Mouse (Mus musculus) lung, postnatal 4 days (tissue): ENCODE results near the gene Lca5.

Experiments used
- DNase-seq, 2 experiments: peaks; one replicate each; pipeline ENCODE4 v3.0.0; 2021

The Lca5 gene

DNA sequence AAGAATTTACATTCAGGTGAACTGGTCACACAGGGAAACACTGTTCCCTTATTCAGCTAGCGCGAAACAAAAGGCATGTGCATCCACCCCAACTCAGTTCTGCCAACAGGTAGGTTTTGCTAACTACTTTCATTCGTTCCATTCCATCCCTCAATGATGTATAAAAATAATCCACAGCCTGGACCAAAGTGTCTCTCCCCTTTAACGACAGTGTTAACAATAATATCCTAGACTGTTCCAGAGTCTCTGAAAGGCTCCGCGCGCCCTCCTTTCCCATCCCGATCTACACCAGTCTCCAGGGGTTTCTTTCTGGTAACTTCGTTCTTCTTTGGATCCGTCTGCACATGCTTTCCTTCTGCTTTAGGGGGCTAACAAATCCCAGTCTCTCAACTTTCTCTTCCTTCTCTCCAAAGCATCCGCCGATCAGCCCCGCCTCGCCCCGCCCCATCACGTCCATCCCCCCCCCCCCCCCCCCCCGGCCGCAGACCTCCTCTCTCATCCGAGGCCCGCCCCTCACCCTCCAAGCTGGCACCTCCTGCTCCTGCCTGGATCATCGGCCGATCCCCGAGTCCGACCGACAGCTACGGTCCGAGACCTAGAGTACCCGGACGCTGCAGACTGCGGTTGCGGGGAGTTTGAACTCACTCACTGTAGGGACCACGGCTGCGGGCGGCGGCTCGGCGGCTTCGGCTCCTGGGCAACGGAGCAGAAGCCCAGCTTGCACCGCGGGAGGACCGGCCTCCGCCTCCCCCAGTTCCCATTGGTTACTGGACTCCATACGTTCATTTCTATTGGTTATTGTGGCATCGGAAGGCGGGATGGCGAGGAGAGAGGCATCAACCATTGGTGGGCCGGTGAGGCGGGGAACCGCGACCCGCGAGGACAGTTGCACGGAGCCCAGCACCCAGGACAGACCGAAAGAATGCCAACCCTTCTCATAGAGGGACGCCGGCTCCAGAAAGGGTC, at the start of gene Lca5:
Gene Lca5 (minus strand): TSS at position 736 of the 966 bp plus-strand sequence.
- DNase-seq = peak; percentile 96

- DNase-seq = no peak
Observed at GRCm38 (mm10) chr9:83488491-83489210, 47.7 kb upstream of the Lca5 start.

DNA sequence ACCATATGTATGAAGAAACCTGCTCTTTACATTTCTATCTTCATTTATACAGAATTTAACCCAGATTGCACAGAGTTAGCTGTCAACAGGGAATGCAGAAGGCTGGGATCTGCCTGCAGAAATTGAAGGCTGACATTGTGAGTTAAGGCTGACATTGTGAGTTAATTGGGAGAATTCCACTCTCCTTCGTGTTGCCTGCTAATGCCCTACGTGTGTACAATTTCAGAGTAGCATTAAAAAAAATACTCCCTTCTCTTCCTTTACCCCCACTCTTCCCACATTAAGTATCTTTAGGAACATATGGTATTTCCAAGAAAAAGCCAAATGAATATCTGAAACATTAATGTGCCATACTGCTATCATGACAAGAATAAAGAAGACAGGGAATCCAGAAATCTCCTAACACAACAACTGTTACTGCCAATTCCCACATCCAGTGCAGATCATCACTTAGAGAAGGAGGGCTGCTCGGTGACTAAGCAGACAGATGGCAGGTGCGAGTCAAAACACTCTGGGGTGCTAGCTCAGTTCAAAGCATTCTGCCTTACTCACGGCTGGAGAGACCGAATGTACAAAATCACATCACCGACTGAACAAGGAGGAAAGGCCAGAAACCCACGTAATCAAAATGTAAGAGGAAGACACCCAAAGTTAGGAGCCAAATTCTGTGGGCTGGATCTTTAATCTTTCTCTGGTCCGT, 47.0 kb upstream of the Lca5 start:
- no peak for DNase-seq

DNA sequence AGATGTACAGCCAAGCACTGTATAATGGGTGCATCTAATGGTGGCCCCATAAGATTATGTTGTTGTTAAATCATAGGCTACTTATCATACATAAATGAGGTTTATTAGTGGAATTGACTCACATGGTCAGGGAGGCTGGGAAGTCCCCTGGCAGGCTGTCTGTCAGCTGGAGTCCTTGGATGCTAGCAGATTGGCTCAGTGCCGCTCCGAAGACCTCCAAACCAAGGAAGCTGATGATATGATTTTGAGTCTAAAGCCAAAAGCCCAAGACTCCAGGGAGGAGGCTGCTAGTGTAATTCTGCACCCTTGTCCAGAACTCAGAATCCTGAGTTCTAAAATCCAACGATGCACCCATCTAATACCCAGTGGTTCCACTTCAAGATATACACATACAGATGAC, 45.0 kb upstream of the Lca5 start:
- no peak for DNase-seq

DNA sequence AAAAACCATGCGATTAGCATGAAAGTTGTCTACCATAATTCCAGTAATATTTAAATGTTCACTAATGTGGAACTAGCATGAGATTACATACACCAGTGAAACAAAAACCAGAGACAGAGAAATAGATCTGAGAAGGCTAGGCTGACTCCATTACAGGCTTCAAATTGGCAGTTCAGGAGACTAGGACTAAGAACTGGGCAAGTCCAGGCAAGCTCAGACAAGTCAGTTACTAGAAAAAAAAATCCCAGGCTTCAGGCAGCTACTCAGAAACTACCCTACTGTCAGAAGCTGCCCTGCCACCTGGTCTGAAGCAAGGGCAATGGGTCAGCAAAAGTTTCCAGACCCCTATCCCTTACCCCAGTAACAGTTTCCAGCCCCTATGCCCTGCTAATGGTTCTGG, 44.4 kb upstream of the Lca5 start:
- DNase-seq = no peak

- DNase-seq = no peak
Observed at GRCm38 (mm10) chr9:83483419-83483818, 42.5 kb upstream of the Lca5 start.

GRCm38 (mm10) chr9:83482176-83482949, 41.4 kb upstream of the Lca5 start:
- peak in 1 of 2 experiments; percentile 27 for DNase-seq

DNA sequence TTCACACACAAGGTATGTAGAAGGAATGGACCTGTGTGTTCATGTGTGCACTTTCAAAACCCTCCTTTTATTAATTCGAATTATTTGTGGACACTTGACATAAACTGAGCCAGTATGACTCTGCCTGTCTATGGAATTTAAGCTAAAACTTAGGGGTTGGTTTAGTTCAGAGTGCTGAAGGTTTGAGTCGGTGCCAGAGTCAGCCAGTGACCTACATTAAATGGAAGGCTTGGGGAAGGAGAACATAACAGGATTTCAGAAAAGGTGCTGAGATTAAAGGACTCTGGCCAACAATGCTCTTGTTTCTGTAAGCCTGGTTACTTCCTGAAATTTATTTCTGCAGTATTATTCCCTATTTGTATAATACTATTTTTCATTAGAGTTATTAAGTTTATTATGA, 28.9 kb upstream of the Lca5 start:
- DNase-seq = no peak

- DNase-seq = peak; percentile 71 to 75
Observed at GRCm38 (mm10) chr9:83447771-83448170, 6.8 kb upstream of the Lca5 start.

DNA sequence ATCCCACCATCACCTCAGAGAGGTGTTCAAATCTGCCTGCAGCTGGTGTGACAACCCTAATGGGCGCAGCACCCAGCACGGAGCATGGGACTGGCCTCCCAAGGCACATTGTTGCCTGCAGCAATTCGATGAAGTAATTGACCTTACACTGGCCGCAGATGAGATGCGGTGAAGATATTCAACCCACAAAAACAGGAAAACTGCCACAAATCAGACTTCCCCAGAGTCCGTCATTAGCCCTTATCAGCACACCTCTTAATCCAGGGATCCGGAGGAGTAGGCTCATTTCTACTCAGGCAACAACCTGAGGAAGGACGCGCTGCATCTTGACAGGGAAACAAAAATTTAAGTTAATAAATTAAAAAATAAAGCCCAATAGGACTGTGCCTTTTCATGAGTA, 6.2 kb upstream of the Lca5 start:
- no peak for DNase-seq

GRCm38 (mm10) chr9:83437621-83438020, 3.3 kb downstream of the Lca5 start:
- DNase-seq = no peak

GRCm38 (mm10) chr9:83434489-83434888, 6.4 kb downstream of the Lca5 start:
- DNase-seq = no peak

- peak in 1 of 2 experiments; percentile 42 for DNase-seq
Observed at GRCm38 (mm10) chr9:83433661-83434060, 7.3 kb downstream of the Lca5 start.

- DNase-seq = no peak
Observed at GRCm38 (mm10) chr9:83427926-83428325, 13.0 kb downstream of the Lca5 start.

GRCm38 (mm10) chr9:83418965-83419364, 22.0 kb downstream of the Lca5 start:
- no peak for DNase-seq

GRCm38 (mm10) chr9:83413046-83413445, 27.9 kb downstream of the Lca5 start:
- DNase-seq = peak in 1 of 2 experiments; percentile 14

DNA sequence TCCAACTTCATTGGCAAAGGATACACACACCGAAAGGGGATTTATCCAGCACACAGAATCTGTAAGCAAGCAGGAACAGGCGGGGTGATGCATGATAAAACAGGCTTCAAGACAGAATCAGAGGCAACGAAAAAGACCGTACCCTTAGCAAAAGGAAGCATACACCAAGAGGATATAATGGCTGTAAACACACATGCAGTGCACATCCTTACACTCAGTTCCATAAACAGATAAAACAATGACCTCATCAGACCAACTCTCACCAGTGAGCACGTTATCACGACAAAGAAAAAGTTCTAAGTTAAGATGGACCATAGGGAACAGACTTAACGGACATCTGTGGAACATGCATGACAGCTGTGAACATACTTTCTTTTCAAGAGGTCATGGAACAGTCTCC, 35.8 kb downstream of the Lca5 start:
- no peak for DNase-seq

DNA sequence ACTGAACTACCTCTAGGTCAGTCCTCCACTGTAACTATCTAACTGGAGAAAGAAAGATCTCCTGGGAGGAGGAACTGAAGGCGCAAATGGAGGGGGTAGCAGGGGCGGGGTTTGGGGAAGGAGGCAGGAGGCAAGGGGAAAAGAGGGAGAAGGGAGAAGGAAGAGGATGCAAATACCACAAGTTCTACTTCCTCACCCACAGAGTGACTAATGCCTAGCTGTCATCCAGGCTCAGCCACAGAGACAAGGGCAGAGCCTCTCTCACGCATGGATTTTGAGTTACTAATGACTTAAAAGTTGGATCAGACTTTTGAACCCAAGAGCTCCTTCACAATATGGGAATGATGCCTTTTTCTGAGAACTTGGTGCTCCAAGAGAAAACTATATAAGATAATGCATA, 40.1 kb downstream of the Lca5 start:
- DNase-seq = no peak

DNA sequence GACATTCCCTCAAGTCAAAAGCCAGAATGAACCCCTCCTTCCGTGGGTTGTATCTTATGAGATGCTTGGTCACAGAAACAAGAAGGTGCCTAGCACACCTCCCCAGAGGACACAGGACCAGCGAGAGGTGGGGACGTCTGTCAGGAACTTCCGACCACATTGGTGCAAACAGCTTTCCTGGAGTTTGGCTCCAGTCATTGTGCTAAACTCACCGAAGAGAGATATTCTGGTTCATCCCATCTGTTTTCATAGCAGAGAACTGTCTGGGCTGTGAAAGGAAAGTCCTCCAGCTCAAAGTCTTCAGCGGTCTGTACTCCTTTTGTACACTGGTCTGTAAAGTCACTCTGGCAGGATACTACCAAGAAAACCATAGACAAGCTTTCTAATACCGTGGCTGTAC, 41.5 kb downstream of the Lca5 start:
- no peak for DNase-seq

GRCm38 (mm10) chr9:83398260-83398659, 42.7 kb downstream of the Lca5 start:
- no peak for DNase-seq

DNA sequence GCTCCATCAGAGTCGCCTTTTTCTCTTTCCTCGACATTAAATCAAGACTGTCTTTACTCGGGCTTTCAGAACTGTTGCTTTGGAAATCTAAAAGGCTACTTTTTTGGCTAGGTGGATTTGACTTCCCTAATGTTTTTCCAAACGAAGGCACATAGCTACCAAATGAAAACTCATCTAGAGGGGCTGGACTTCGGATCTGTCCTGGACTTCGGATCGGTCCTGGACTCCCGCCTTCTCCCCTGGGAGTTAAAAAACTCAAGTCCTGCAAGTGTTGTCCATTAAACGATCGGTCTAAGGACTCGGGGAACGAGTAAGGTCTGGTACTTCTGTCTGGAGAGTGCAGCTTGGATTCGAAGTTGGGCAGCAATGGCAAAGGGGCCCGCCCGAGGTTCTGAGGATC, 45.5 kb downstream of the Lca5 start:
- no peak for DNase-seq

DNA sequence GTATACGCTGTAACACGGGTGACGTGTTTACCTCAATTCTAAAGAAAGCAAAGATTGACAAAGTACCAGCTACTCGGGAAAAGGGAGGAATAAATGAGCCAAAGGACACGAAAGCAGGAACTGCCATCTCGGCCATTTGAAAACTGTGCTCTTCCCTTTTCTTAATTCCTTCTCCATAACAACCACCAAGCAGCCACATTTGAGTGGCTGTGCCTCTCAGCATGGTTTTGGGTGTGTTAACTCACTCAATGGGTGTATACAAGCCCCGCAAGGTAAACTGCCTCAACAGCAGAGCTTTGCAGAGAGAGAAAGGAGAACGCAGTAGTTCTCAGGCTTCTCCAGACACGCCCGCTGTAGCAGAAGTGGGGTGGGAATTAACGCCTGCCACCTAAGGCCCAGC, 48.9 kb downstream of the Lca5 start:
- no peak for DNase-seq

- no peak for DNase-seq
Observed at GRCm38 (mm10) chr9:83389570-83389969, 51.4 kb downstream of the Lca5 start.
